Mouse (Mus musculus): ENCODE results near the gene Prune1.
"Not testable (repeated sequence)": the region's sequence is repeated elsewhere in the genome, so short reads cannot be mapped to it uniquely, and the experiment has no call there.

- TF ChIP-seq ZKSCAN1 (IDR thresholded peaks at IDR 0.05; ENCODE audit: borderline replicate concordance, low read depth, low read length); EP300 (IDR thresholded peaks at IDR 0.05; ENCODE audit: low read length); POLR2AphosphoS2 (IDR thresholded peaks at IDR 0.05; ENCODE audit: low read depth, low read length); RAD21 (IDR thresholded peaks at IDR 0.05; ENCODE audit: low read depth, low read length); POLR2A (IDR thresholded peaks at IDR 0.05; ENCODE audit: low read depth, low read length); TCF12 (IDR thresholded peaks at IDR 0.05; ENCODE audit: low read depth, low read length); MAFK (IDR thresholded peaks at IDR 0.05; ENCODE audit: insufficient replicate concordance, low read length); SMC3 (IDR thresholded peaks at IDR 0.05; ENCODE audit: low read depth, low read length); ZMIZ1 (IDR thresholded peaks at IDR 0.05; ENCODE audit: low read depth, low read length): not testable (repeated sequence)
- TF ChIP-seq CTCF (conservative IDR thresholded peaks at IDR 0.05 in 1 of 2, IDR thresholded peaks at IDR 0.05 in 1 of 2; ENCODE audit: low read depth in 2 of 2, low read length in 2 of 2): peak in 1 of 2 experiments; percentile 36; a peak in 1 of 4 replicates
- 0 out of 2 replicates have a peak, but pooled peaks have one; percentile 48 for TF ChIP-seq MYC (IDR thresholded peaks at IDR 0.05; ENCODE audit: low read depth, low read length)
Observed at GRCm38 (mm10) chr3:95212889-95213608, 68.8 kb downstream of the Prune1 start.
